Mouse (Mus musculus) limb, embryonic 14.5 days (tissue): Measurements from ENCODE around the gene Il13ra1. TPM values are rescaled to one million over a fixed set of nuclear protein-coding genes. Genes with fewer than 3 reads are reported as not detected.
A peak's percentile ranks its signal among the peaks of the same experiment; 100 is the strongest.

Experiments used
- ATAC-seq: fragments of 200-750 bp; cut with Nextera tagmentation; 2 replicates; pipeline ENCODE4 v1.8.0; 2017; ENCODE audit warnings: low read depth, moderate number of reproducible peaks, moderate TSS enrichment; ENCODE audit not compliant: low FRiP score
- DNase-seq: peaks from one replicate; pipeline ENCODE4 v3.0.0-alpha.2; 2015; ENCODE audit warnings: low spot score
- H3K27ac ChIP-seq: fragments of 300-500 bp; sonication (generic); replicated peaks from 2 replicates; pipeline ENCODE4 v1.5.1; 2014; ENCODE audit warnings: low read depth, mild to moderate bottlenecking, low read length, moderate library complexity, mixed read lengths
- H3K27me3 ChIP-seq: fragments of 300-500 bp; sonication (generic); 2 replicates; pipeline ENCODE4 v1.6.1; 2014; ENCODE audit warnings: low read length, mixed read lengths; ENCODE audit not compliant: control insufficient read depth, insufficient read depth
- H3K36me3 ChIP-seq: fragments of 300-500 bp; sonication (generic); 2 replicates; pipeline ENCODE4 v1.6.1; 2014; ENCODE audit warnings: mild to moderate bottlenecking, low read length, moderate library complexity, mixed read lengths; ENCODE audit not compliant: control insufficient read depth, insufficient read depth
- H3K4me1 ChIP-seq: fragments of 300-500 bp; sonication (generic); 2 replicates; pipeline ENCODE4 v1.6.1; 2014; ENCODE audit warnings: antibody characterized with exemption, low read length, mixed read lengths; ENCODE audit not compliant: control insufficient read depth, insufficient read depth
- H3K4me2 ChIP-seq: fragments of 300-500 bp; sonication (generic); replicated peaks from 2 replicates; pipeline ENCODE4 v1.6.1; 2014; ENCODE audit warnings: low read depth, mild to moderate bottlenecking, low read length, moderate library complexity; ENCODE audit not compliant: severe bottlenecking
- H3K4me3 ChIP-seq: fragments of 300-500 bp; sonication (generic); replicated peaks from 2 replicates; pipeline ENCODE4 v1.5.1; 2014; ENCODE audit warnings: low read length
- H3K9ac ChIP-seq: fragments of 300-500 bp; sonication (generic); 2 replicates; pipeline ENCODE4 v1.6.1; 2014; ENCODE audit warnings: mild to moderate bottlenecking, low read depth, low read length, moderate library complexity; ENCODE audit not compliant: severe bottlenecking
- H3K9me3 ChIP-seq: fragments of 300-500 bp; sonication (generic); 2 replicates; pipeline ENCODE4 v1.6.1; 2016; ENCODE audit warnings: low read length; ENCODE audit not compliant: control insufficient read depth
- POLR2A ChIP-seq: fragments of 200-500 bp; IDR thresholded peaks from 2 replicates; pipeline ENCODE4 v1.8.0; 2012; ENCODE audit warnings: inconsistent platforms, mild to moderate bottlenecking, moderate library complexity, borderline replicate concordance; ENCODE audit not compliant: insufficient read depth, insufficient read length; ENCODE audit errors: extremely low read depth
- WGBS: fragments of 180-500 bp; shearing (Covaris S2); extraction: QIAGEN DNeasy Blood & Tissue Kit; methylation state at CpG from one replicate; pipeline ENCODE4 v1.1.7; 2014; 5-methylcytosine and 5-hydroxymethylcytosine counted together
- polyA plus RNA-seq, 2 experiments: library from polyadenylated mRNA; depleted of rRNA in 1 of 2; stranded (reverse) in 1 of 2; unstranded in 1 of 2; fragments of >200 nt; fragmentation: Nextera tagmentation in 1 of 2; extraction: Ambion mirVana in 1 of 2; gene quantifications; 2 replicates each; pipeline versions ENCODE4 v1.2.1 to v1.2.3; 2012 to 2014

Gene Il13ra1
- polyA plus RNA-seq, 2 experiments, result 6.1 to 15.5 TPM

DNA sequence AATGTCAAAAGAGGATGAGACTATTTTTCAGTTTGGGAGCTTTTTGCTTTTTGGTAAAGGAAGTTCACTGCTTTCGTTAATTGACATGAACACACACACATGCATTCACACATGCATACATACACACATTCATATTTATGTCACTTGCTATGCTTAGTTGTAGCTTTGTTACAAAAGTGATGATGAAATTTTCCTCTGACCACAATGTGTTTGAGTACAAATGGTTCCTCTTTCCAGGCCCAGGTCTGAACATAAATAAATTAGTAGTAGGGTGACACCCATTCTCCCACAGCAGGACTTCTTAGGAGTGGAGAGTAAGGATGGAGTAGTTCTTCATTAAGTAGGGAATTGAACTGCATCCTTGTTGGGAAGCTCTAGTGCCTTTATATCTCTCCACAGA, 11.0 kb upstream of the Il13ra1 start:
- no peak for TF ChIP-seq POLR2A
- 83% methylated on average over 1 of the region's 1 CpGs for WGBS

DNA sequence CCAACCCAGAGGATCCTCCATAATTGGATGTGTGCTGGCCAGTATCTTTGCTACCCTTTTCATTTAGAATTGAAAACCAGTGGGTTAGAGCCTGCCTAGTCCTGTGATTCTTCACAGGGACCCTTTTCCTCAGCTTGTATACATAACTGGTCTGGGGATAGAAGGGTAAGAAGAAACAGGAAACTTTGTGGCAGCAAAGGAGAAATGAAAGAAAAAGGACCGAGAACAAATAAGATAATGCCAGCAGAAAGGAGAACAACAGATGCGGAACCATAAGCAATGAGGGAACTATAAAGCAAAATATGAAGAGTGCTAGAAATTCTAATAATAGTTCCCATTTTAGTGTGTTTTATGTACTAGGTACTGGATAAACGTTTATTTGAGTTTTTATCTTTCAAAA, 10.6 kb upstream of the Il13ra1 start:
- DNase-seq, result no peak
- no peak overlapping the region for H3K4me2 ChIP-seq
- no peak overlapping the region for H3K27ac ChIP-seq
- H3K9ac ChIP-seq, result no peak overlapping the region
- no peaks in the 10 kb centered on the region for H3K36me3 ChIP-seq
- no peak overlapping the region for H3K4me3 ChIP-seq
- ATAC-seq, result no peak
- no peaks in the 10 kb centered on the region for H3K9me3 ChIP-seq
- WGBS, result 77% methylated on average over 3 of the region's 3 CpGs
- no peaks in the 10 kb centered on the region for H3K4me1 ChIP-seq
- TF ChIP-seq POLR2A, result no peak
- H3K27me3 ChIP-seq, result no peaks in the 10 kb centered on the region

More for the DNA sequence above, 11.0 kb upstream of the Il13ra1 start:
- ATAC-seq (no peak), DNase-seq (no peak)
- no peak overlapping the region for H3K27ac ChIP-seq
- no peaks in the 10 kb centered on the region for H3K27me3 ChIP-seq
- no peaks in the 10 kb centered on the region for H3K9me3 ChIP-seq
- H3K4me2 ChIP-seq, result no peak overlapping the region
- no peaks in the 10 kb centered on the region for H3K4me1 ChIP-seq
- H3K36me3 ChIP-seq, result no peaks in the 10 kb centered on the region
- no peak overlapping the region for H3K9ac ChIP-seq
- no peak overlapping the region for H3K4me3 ChIP-seq

DNA sequence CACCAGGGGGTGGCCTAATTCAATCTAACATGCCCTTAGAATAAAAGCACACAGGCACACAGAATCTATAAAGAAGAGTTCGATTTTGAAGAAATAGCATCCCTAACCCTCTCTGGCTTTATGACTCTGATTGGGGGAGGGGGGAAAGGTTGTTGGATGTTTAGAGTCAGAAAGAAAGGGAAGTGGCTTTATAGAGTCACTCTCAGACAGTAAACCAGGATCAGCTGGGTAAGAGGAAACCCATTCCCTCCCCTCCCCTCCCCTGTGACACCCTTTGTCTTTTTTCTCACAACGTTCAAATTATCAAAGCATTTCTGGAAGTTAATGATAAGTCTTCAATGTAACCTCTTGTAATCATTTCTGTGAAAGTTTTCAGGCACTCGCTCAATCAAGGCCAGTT, 3.3 kb upstream of the Il13ra1 start:
- Histone ChIP-seq H3K4me1 (no peaks in the 10 kb centered on the region), H3K4me3 (no peak overlapping the region), H3K9ac (no peak overlapping the region), H3K9me3 (no peaks in the 10 kb centered on the region), H3K27me3 (no peaks in the 10 kb centered on the region), H3K36me3 (no peaks in the 10 kb centered on the region), H3K4me2 (no peak overlapping the region), H3K27ac (no peak overlapping the region)
- DNase-seq (no peak), ATAC-seq (no peak)
- WGBS, result 33% methylated on average over 3 of the region's 3 CpGs
- no peak for TF ChIP-seq POLR2A

DNA sequence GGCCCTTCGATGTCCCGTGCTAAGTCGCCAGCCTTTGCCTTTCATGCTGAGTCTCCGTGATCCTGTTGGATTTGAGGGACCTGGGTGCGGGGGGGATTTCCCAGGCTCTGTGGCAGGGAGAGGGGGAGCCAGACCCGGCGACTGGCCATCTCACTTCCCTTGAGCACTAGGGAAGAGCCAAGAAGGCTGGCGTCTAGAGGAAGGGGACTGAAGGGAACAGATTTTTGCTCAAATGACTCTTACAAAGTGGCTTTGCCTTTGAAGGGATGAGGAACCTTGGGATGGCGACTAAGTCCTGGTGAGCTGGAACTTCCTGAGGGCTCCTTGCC, 476 bp downstream of the Il13ra1 start:
- ATAC-seq, result no peak
- no peak for TF ChIP-seq POLR2A
- 23% methylated on average over 9 of the region's 9 CpGs for WGBS

DNA sequence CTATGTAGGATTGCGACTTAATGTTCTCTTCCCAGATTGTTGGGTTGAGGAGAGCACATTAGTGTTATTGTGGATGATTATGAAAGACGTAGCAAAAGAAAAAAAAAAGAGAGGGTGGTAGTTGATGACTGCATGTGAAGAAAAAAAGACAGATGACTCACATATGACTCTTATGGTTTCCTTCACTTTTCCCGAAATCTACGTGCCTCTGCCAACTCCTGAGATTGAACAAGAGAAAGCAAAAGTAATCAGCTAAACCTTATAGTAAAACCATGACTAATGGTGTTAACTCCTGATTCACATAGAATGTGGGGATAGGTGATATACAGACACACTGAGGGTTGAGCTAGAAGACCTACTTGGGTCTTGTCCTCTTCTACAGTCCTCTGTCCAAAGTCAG, 3.3 kb downstream of the Il13ra1 start:
- no peak overlapping the region for H3K9ac ChIP-seq
- no peak overlapping the region for H3K4me3 ChIP-seq
- 89% methylated on average over 4 of the region's 4 CpGs for WGBS
- no peaks in the 10 kb centered on the region for H3K4me1 ChIP-seq
- no peaks in the 10 kb centered on the region for H3K9me3 ChIP-seq
- H3K36me3 ChIP-seq, result no peaks in the 10 kb centered on the region
- no peak for DNase-seq
- no peak for TF ChIP-seq POLR2A
- no peak for ATAC-seq
- no peaks in the 10 kb centered on the region for H3K27me3 ChIP-seq
- H3K27ac ChIP-seq, result no peak overlapping the region
- H3K4me2 ChIP-seq, result no peak overlapping the region

More for the DNA sequence above, 476 bp downstream of the Il13ra1 start:
- Histone ChIP-seq H3K4me2 (peak overlapping the region; percentile 60), H3K4me1 (no peaks in the 10 kb centered on the region), H3K27me3 (no peaks in the 10 kb centered on the region), H3K9ac (peak overlapping the region; percentile 53), H3K4me3 (peak overlapping the region; percentile 49), H3K27ac (no peak overlapping the region), H3K36me3 (no peaks in the 10 kb centered on the region), H3K9me3 (no peaks in the 10 kb centered on the region)
- DNase-seq, result no peak
